Mouse (Mus musculus) mouse embryonic stem cell (cell line): ENCODE results near the gene Neurl4.
"Not testable (repeated sequence)": the region's sequence is repeated elsewhere in the genome, so short reads cannot be mapped to it uniquely, and the experiment has no call there.

Experiments
- in situ Hi-C, 2 experiments: fragments of 300-500 bp; cut with MboI; formaldehyde crosslinking; loops; 1 replicate in 1 of 2; 3 replicates in 1 of 2; pipeline ENCODE4 v1.14.3; 2019 to 2020; ENCODE audit warnings: low sequenced_read_pairs in 2 of 2, low pct_unique_long_range_greater_than_20kb in 1 of 2, mixed read lengths in 1 of 2; ENCODE audit not compliant: unreplicated experiment in 1 of 2

The Neurl4 gene

GRCm38 (mm10) chr11:69908645-69909044, 7.8 kb downstream of the Neurl4 start:
- in situ Hi-C loops, result no loop called here

DNA sequence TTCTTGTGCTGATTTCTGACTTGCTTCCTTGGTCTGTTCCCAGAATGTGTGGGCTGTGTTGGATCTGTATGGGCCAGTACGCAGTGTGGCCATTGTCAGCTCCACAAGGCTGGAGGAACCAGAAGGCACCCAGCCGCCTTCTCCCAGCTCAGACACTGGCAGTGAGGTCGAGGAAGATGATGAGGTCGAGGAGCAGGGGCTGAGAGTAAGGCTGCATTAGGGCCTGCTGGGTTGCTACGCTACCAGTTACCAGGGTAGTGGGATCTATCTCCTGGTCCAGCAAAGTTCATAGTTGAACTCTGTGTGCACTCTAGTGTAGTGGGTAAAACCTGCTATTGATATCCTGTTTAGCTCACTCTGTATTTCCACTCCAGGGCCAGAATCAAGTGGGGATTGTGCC, 8.3 kb downstream of the Neurl4 start:
- in situ Hi-C loops, result no loop called here

DNA sequence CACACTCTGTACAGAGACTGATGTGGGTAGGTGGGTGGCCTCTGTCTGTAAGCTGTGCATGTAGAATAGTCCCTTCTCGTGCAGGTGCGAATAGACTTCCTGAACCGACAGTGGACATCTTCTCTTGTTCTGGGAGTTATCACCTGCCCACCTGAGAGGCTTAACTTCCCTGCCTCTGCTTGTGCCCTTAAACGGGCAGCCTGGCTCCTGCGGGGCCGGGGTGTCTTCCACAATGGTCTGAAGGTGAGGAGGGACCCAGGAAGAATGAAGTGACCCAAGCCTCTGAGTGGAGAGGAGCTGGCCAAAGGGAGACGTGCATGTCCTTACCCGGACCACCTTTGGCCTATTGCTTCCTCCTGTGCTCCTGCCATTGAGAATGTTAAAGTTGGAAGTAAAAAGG, 9.3 kb downstream of the Neurl4 start:
- in situ Hi-C loops, result no loop called here

GRCm38 (mm10) chr11:69910781-69911560, 10.1 kb downstream of the Neurl4 start:
- in situ Hi-C loops, result no loop called here

GRCm38 (mm10) chr11:69911701-69912100, 10.8 kb downstream of the Neurl4 start:
- in situ Hi-C loops, result no loop called here

DNA sequence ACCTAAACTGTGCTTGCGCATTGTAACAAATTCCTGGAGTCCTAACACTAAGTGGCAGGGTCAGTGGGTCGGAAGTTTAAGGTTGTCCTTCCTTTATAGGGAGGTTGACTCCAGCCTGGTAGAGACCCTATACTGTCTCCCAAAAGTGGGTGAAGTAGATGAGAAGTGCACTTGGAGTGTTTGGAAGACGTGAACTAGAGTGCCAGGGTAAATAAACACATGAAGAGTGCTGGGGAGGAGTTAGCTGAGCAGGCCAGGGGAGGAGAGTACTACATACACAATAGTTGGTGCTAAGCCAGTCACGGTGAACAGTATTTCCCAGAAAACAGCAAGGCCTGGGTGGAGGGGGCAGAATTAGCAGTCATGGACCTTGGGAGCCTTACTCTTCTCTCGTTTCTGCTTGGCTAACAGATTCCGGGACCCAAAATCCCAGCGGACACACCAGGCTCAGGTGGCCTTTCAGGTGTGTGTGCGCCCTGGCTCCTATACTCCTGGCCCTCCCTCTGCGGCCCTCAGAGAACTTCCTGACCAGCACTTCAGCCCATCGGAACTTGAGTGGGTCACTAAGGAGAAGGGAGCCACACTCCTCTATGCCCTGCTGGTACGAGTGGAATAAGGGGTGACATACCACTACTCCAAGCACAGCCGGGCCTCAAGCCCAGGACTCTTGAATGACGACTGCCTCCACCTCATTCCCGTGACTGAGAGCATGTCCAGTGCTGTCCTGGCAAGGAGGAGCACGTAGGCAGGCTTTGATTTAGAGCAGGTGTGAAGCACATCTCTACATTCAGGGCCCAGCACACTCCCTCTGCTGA, 12.1 kb downstream of the Neurl4 start:
- in situ Hi-C loops, result no loop called here

- in situ Hi-C loops, result no loop called here
Observed at GRCm38 (mm10) chr11:69913554-69914371, 12.9 kb downstream of the Neurl4 start, which contains the start of gene Gps2. TSS of gene Gps2 (plus strand) at chr11:69913888.

DNA sequence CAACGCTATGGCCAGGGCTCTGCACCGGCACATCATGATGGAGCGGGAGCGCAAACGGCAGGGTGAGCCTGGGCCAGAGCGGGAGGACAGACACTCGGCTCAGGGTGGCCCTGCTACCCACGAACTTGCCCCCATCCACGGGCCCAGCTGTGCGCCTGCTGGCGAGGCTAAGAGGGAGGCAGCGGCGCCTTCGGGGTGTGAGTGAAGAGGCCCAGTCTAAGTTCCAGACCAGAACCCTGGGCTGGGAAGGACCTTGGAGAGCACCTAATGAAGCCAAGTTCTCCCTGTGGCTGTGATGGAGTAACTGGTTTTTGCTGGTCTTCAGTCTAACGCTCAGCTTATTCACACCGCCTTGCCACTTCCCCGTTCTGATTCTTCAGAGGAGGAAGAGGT, 13.5 kb downstream of the Neurl4 start:
- in situ Hi-C loops, result no loop called here

DNA sequence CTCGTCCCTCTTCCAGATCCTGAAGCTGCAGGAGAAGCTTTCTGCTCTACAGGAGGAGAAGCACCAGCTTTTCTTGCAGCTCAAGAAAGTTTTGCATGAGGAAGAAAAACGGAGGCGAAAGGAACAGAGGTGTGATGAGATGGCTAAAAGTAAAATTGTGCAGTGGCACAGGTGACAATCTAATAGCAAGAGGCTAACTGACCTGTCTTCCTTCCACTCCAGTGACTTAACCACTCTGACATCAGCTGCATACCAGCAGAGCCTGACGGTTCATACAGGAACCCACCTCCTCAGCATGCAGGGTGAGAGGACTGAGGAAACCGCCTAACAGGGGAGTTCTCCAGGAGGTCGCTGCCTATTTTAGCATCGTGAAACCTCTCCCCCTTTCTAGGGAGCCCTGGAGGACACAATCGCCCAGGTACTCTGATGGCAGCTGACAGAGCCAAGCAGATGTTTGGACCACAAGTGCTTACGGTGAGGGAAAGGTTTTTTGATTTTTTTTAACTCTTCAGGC, 14.1 kb downstream of the Neurl4 start:
- in situ Hi-C loops, result no loop called here

DNA sequence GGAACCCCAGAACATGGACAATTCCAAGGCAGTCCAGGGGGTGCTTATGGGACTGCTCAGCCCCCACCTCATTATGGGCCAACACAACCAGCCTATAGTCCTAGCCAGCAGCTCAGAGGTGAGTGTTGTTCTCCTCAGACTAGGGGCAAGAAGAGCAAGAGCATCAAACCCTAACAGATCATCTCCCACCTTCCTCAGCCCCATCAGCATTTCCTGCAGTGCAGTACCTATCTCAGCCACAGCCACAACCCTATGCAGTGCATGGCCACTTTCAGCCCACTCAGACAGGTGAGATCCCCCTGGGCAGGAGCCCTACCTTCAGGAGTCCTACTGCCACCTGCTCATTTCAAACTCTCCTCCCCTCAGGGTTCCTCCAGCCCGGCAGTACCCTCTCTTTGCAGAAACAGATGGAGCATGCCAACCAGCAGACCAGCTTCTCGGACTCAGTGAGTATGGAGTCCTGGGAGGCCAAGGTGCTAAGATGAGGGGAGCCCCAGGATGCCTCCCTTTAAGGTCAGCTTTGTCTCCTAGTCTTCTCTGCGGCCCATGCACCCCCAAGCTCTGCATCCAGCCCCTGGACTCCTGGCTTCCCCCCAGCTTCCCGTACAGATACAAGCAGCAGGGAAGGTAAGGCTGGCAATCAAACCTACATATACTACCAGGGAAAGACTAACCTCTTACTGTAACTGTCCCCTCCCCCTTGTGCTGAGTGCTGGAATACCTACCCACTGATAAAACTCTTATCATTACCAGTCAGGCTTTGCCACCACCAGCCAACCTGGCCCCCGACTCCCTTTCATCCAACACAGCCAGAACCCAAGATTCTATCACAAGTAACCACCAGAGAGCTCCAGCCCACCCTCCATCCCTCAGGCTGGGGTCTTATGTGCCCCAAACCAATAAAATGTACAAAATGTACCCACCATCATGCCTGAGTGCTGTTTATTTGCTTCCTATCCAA, 15.1 kb downstream of the Neurl4 start:
- in situ Hi-C loops, result no loop called here

- in situ Hi-C loops, result not testable (repeated sequence)
Observed at GRCm38 (mm10) chr11:69916652-69917378, 15.9 kb downstream of the Neurl4 start.

GRCm38 (mm10) chr11:69917379-69917948, 16.6 kb downstream of the Neurl4 start:
- in situ Hi-C loops, result no loop called here

- in situ Hi-C loops, result no loop called here
Observed at GRCm38 (mm10) chr11:69918118-69918517, 17.2 kb downstream of the Neurl4 start.

- in situ Hi-C loops, result no loop called here
Observed at GRCm38 (mm10) chr11:69919053-69919452, 18.2 kb downstream of the Neurl4 start.

GRCm38 (mm10) chr11:69919661-69920265, 18.9 kb downstream of the Neurl4 start:
- in situ Hi-C loops, result no loop called here

DNA sequence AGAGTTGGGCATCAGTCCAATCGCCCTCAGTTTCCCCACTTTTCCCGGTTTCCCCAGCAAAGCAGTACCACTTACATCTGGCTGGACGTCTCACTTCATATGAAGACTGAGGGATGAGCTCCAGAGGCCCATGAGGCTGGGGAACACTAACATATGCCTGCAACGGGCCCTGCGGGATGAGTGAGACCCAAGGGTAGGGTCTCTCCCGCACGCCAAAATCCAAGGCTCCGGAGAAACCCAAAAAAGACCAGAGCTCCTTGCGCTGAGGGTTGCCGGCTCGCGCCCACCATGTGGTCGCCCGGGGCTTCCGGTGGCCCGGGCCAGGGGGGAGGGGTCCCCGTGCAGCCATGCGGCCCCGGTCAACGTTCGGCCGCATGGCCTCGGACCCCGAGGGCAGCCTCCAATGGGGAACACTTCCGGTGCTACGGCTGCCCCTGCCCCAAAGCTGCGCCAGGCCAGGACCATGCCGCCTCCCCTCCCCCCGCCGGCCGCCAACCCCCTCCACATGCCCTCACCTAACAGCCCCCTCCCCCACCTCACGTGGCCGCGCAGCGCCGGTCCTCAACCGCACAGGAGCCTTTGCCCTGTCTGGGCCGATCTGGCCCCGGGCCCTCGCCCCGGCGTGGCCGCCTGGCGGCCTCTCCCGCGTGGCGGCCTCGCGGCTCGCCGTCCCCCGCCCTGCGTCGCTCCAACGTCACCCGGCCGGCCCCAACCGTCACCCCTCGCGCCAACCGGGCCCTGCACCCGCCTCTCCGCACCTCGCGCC, 19.6 kb downstream of the Neurl4 start:
- in situ Hi-C loops, result no loop called here
